Mouse (Mus musculus): ENCODE measurements at regions not wholly inside any gene's neighbourhood (a gene's known extent, or its start where the extent isn't known, plus 50 kb on each side); places are given as distances from the start of the nearest gene placed in this dataset.

DNA sequence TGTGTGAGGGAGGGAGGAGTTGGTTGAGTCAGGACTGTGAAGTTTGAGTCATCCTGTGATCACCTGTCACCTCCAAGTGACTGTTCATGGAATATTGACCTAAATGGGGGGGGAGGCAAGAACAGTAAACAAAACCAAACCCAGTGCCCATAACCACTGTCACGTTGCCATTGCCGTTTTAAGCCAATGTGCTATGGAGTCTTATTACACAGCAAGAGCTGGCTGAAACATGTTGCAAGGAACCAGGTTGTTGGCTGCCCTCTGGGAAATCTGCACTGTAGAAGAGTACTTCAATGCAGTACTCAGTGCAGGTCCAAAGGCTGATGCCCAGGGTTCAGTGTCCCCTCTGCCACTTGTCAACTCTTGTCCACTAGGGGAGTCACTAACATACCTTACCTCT lies 97.0 kb downstream of the Matn1 start:
- H3K27ac ChIP-seq (ENCODE audit: insufficient read depth, low read length) = no peak overlapping the region
- H3K9ac ChIP-seq (ENCODE audit: low read depth, poor library complexity, severe bottlenecking) = no peak overlapping the region
- no peaks in the 10 kb centered on the region for H3K36me3 ChIP-seq (ENCODE audit: control insufficient read depth, insufficient read depth, low read length, poor library complexity, severe bottlenecking)
- H3K27me3 ChIP-seq (ENCODE audit: control insufficient read depth, insufficient read depth, low read length, poor library complexity, severe bottlenecking) = no peaks in the 10 kb centered on the region
- no peaks in the 10 kb centered on the region for H3K9me3 ChIP-seq (replicated peaks; ENCODE audit: control insufficient read depth, insufficient read depth, low read length, poor library complexity, severe bottlenecking)
- no peaks in the 10 kb centered on the region for H3K4me1 ChIP-seq (ENCODE audit: control insufficient read depth, insufficient read depth, low read length)
- no peak overlapping the region for H3K4me3 ChIP-seq (ENCODE audit: low read depth, low read length)
- TF ChIP-seq EP300 (IDR thresholded peaks at IDR 0.05; ENCODE audit: insufficient read depth, low read depth, low read length) (no peak), CTCF (IDR thresholded peaks at IDR 0.05; ENCODE audit: low read depth, low read length) (no peak), POLR2A (IDR thresholded peaks at IDR 0.05; ENCODE audit: insufficient read depth, low read length) (no peak)

DNA sequence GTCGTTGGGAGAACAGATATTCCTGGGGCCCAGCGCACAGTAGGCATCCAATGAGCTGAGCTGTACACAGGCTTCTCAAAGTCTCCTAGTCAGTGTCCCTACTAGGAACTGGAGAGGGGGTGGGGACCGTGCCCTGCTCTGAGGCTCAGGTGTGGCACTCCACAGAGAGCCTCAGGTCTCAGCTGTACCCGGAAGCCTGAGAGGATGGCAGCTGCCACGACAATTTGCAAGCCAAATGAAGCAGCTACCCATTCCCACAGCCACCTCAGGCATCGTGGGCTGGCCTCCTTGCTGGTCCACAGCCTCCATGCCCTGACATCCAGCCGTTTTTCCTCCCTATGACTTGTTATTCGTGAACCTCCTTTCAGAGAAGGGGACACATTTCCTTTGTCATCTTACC lies 101.9 kb downstream of the Matn1 start:
- no peak overlapping the region for H3K4me3 ChIP-seq (ENCODE audit: low read depth, low read length)
- no peaks in the 10 kb centered on the region for H3K4me1 ChIP-seq (ENCODE audit: control insufficient read depth, insufficient read depth, low read length)
- no peak overlapping the region for H3K27ac ChIP-seq (ENCODE audit: insufficient read depth, low read length)
- H3K9me3 ChIP-seq (replicated peaks; ENCODE audit: control insufficient read depth, insufficient read depth, low read length, poor library complexity, severe bottlenecking) = no peaks in the 10 kb centered on the region
- no peaks in the 10 kb centered on the region for H3K36me3 ChIP-seq (ENCODE audit: control insufficient read depth, insufficient read depth, low read length, poor library complexity, severe bottlenecking)
- no peak overlapping the region for H3K9ac ChIP-seq (ENCODE audit: low read depth, poor library complexity, severe bottlenecking)
- TF ChIP-seq CTCF (IDR thresholded peaks at IDR 0.05; ENCODE audit: low read depth, low read length) (no peak), POLR2A (IDR thresholded peaks at IDR 0.05; ENCODE audit: insufficient read depth, low read length) (no peak), EP300 (IDR thresholded peaks at IDR 0.05; ENCODE audit: insufficient read depth, low read depth, low read length) (no peak)
- no peaks in the 10 kb centered on the region for H3K27me3 ChIP-seq (ENCODE audit: control insufficient read depth, insufficient read depth, low read length, poor library complexity, severe bottlenecking)

DNA sequence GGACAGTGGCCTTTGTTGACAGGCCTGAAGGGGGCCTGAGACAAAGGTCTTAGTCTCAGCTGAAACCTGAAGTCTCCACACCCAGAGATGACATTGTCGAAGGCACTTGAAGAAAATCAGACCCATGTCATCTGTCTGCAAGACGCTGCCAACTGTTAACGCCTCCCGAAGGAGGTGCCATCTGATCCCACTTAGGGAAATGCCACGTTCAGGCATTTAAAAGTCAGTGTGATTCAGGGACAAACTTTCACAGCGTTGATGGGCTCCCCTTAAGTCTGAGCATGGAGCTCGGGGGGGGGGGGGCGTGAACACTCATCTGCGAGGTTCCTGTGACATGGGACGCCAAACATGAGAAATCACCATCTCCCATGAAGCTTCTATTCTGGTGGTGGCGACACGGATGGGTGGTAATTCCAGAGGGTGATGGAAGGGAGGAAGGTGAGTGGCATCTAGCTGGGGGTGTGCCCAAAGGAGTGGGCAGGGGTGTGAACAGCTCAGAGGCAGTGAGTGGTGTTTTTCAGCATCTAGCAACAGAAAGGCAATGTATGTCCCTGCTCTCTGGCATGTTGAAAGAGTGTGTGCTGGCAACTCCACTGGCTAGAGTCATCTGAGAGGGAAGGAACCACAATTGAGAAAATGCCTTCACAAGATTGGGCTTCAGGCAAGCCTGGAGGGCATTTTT lies 102.9 kb downstream of the Matn1 start:
- no peak overlapping the region for H3K9ac ChIP-seq (ENCODE audit: low read depth, poor library complexity, severe bottlenecking)
- H3K4me3 ChIP-seq (ENCODE audit: low read depth, low read length) = no peak overlapping the region
- no peaks in the 10 kb centered on the region for H3K36me3 ChIP-seq (ENCODE audit: control insufficient read depth, insufficient read depth, low read length, poor library complexity, severe bottlenecking)
- no peaks in the 10 kb centered on the region for H3K27me3 ChIP-seq (ENCODE audit: control insufficient read depth, insufficient read depth, low read length, poor library complexity, severe bottlenecking)
- TF ChIP-seq EP300 (IDR thresholded peaks at IDR 0.05; ENCODE audit: insufficient read depth, low read depth, low read length) (no peak), CTCF (IDR thresholded peaks at IDR 0.05; ENCODE audit: low read depth, low read length) (no peak), POLR2A (IDR thresholded peaks at IDR 0.05; ENCODE audit: insufficient read depth, low read length) (no peak)
- H3K27ac ChIP-seq (ENCODE audit: insufficient read depth, low read length) = no peak overlapping the region
- H3K4me1 ChIP-seq (ENCODE audit: control insufficient read depth, insufficient read depth, low read length) = no peaks in the 10 kb centered on the region
- no peaks in the 10 kb centered on the region for H3K9me3 ChIP-seq (replicated peaks; ENCODE audit: control insufficient read depth, insufficient read depth, low read length, poor library complexity, severe bottlenecking)

DNA sequence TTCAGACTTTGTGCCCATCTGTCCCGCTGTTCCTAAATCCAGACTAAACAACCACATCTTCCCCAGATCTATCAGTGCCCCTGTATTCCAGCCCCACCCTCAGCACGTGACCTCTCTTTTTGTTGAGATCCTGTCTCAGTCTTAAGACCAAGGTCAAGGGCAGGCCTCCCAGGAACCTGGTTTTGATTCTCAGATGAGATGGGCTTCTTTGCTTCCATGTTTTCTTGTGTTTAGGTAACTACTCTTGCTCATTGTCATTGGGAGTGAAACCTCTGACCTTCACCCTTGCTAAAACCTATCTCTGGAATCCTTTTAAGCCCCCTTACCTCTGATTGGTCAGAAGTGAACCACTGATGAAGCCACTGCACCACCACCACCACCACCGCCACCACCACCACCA lies 112.1 kb downstream of the Matn1 start:
- no peaks in the 10 kb centered on the region for H3K9me3 ChIP-seq (replicated peaks; ENCODE audit: control insufficient read depth, insufficient read depth, low read length, poor library complexity, severe bottlenecking)
- H3K4me3 ChIP-seq (ENCODE audit: low read depth, low read length) = no peak overlapping the region
- H3K36me3 ChIP-seq (ENCODE audit: control insufficient read depth, insufficient read depth, low read length, poor library complexity, severe bottlenecking) = no peaks in the 10 kb centered on the region
- no peak for TF ChIP-seq POLR2A (IDR thresholded peaks at IDR 0.05; ENCODE audit: insufficient read depth, low read length)
- TF ChIP-seq EP300 (IDR thresholded peaks at IDR 0.05; ENCODE audit: insufficient read depth, low read depth, low read length) = no peak
- TF ChIP-seq CTCF (IDR thresholded peaks at IDR 0.05; ENCODE audit: low read depth, low read length) = no peak
- H3K27me3 ChIP-seq (ENCODE audit: control insufficient read depth, insufficient read depth, low read length, poor library complexity, severe bottlenecking) = no peaks in the 10 kb centered on the region
- no peak overlapping the region for H3K9ac ChIP-seq (ENCODE audit: low read depth, poor library complexity, severe bottlenecking)
- no peaks in the 10 kb centered on the region for H3K4me1 ChIP-seq (ENCODE audit: control insufficient read depth, insufficient read depth, low read length)
- no peak overlapping the region for H3K27ac ChIP-seq (ENCODE audit: insufficient read depth, low read length)

DNA sequence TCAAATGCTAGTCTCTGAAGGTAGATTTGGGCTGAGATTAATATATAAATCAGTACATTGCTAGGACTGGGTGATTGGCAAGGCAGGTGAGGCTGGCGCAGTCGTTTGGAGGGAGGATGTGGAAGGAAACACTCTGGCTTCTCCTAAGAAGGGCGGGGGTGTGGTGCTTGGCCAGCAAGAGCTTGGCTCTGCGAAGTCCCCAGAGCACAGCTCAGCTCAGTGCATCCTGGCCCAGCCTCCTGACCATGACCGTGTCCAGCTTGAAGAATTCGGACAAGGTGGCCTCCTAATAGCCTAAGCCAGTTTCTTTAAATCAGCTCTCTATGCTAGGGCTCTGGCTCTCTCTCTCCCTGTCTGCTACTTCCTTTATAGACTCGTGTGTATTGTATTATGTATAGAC lies 115.4 kb downstream of the Matn1 start:
- Histone ChIP-seq H3K36me3 (ENCODE audit: control insufficient read depth, insufficient read depth, low read length, poor library complexity, severe bottlenecking) (no peaks in the 10 kb centered on the region), H3K4me3 (ENCODE audit: low read depth, low read length) (no peak overlapping the region), H3K27ac (ENCODE audit: insufficient read depth, low read length) (no peak overlapping the region), H3K9ac (ENCODE audit: low read depth, poor library complexity, severe bottlenecking) (no peak overlapping the region), H3K9me3 (replicated peaks; ENCODE audit: control insufficient read depth, insufficient read depth, low read length, poor library complexity, severe bottlenecking) (no peaks in the 10 kb centered on the region), H3K4me1 (ENCODE audit: control insufficient read depth, insufficient read depth, low read length) (no peaks in the 10 kb centered on the region), H3K27me3 (ENCODE audit: control insufficient read depth, insufficient read depth, low read length, poor library complexity, severe bottlenecking) (no peaks in the 10 kb centered on the region)
- no peak for TF ChIP-seq EP300 (IDR thresholded peaks at IDR 0.05; ENCODE audit: insufficient read depth, low read depth, low read length)
- TF ChIP-seq CTCF (IDR thresholded peaks at IDR 0.05; ENCODE audit: low read depth, low read length) = no peak
- TF ChIP-seq POLR2A (IDR thresholded peaks at IDR 0.05; ENCODE audit: insufficient read depth, low read length) = no peak

DNA sequence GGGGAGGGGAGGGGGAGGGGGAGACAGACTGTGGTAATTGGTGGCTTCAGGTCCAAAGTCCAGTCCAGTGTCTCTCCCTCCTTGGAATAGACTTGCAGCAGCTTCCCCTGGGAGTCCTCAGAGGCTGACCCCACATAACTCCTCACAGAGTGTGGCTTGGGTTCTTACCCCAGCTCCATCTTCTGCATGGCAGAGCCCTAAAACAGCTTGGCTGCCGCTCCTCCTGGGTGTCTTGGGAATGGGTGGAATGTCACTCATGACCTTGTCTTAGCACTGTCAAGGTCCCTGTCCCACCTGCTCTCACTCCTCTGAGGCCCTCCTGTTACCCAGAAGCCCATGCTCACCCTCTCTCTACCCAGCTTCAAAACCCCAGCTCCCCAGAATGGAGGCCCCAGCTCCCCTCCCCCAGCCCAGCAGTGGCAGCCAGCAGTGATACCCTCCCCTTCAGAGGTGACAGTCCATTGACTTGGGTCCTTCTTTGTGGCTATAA lies 116.1 kb downstream of the Matn1 start:
- H3K4me1 ChIP-seq (ENCODE audit: control insufficient read depth, insufficient read depth, low read length) = no peaks in the 10 kb centered on the region
- H3K36me3 ChIP-seq (ENCODE audit: control insufficient read depth, insufficient read depth, low read length, poor library complexity, severe bottlenecking) = no peaks in the 10 kb centered on the region
- no peak overlapping the region for H3K9ac ChIP-seq (ENCODE audit: low read depth, poor library complexity, severe bottlenecking)
- no peak overlapping the region for H3K27ac ChIP-seq (ENCODE audit: insufficient read depth, low read length)
- TF ChIP-seq EP300 (IDR thresholded peaks at IDR 0.05; ENCODE audit: insufficient read depth, low read depth, low read length) (no peak), CTCF (IDR thresholded peaks at IDR 0.05; ENCODE audit: low read depth, low read length) (no peak), POLR2A (IDR thresholded peaks at IDR 0.05; ENCODE audit: insufficient read depth, low read length) (no peak)
- H3K27me3 ChIP-seq (ENCODE audit: control insufficient read depth, insufficient read depth, low read length, poor library complexity, severe bottlenecking) = no peaks in the 10 kb centered on the region
- no peak overlapping the region for H3K4me3 ChIP-seq (ENCODE audit: low read depth, low read length)
- no peaks in the 10 kb centered on the region for H3K9me3 ChIP-seq (replicated peaks; ENCODE audit: control insufficient read depth, insufficient read depth, low read length, poor library complexity, severe bottlenecking)

All from ES-Bruce4 (cell line).